Mouse (Mus musculus): ENCODE results near the gene Shroom4. TPM values are rescaled to one million over a fixed set of nuclear protein-coding genes. Genes with fewer than 3 reads are reported as not detected.

Gene Shroom4
- total and polyA plus RNA-seq, 3 experiments = 0.05 TPM; not detected in 2

GRCm38 (mm10) chrX:6654024-6654423 is 254.4 kb downstream of the Shroom4 start:
- TF ChIP-seq GATA1 (IDR thresholded peaks at IDR 0.05; ENCODE audit: borderline replicate concordance, low read length) (no peak), TAL1 (conservative IDR thresholded peaks at IDR 0.05; ENCODE audit: low read depth, low read length) (no peak), GATA2 (IDR thresholded peaks at IDR 0.05; ENCODE audit: borderline replicate concordance, low read depth, low read length) (no peak), CTCF (IDR thresholded peaks at IDR 0.05; ENCODE audit: low read depth, low read length) (no peak), POLR2AphosphoS5 (IDR thresholded peaks at IDR 0.05; ENCODE audit: insufficient replicate concordance, low read depth, low read length) (no peak)
- no peaks in the 10 kb centered on the region for H3K27me3 ChIP-seq (ENCODE audit: insufficient read depth, low read length)
- no peaks in the 10 kb centered on the region for H3K9me3 ChIP-seq (replicated peaks)
- H3K4me3 ChIP-seq (ENCODE audit: low read depth, low read length) = no peak overlapping the region
- H3K4me1 ChIP-seq (ENCODE audit: insufficient read depth, low read depth, low read length) = no peaks in the 10 kb centered on the region
- H3K36me3 ChIP-seq (replicated peaks) = no peaks in the 10 kb centered on the region
- DNase-seq (ENCODE audit: low spot score) (no peak), ATAC-seq (ENCODE audit: extremely low read depth, insufficient number of reproducible peaks, low FRiP score, poor library complexity, severe bottlenecking) (no peak)

GRCm38 (mm10) chrX:6658820-6659324 is 259.2 kb downstream of the Shroom4 start:
- Histone ChIP-seq H3K36me3 (replicated peaks) (no peaks in the 10 kb centered on the region), H3K27me3 (ENCODE audit: insufficient read depth, low read length) (no peaks in the 10 kb centered on the region), H3K4me3 (ENCODE audit: low read depth, low read length) (no peak overlapping the region), H3K9me3 (replicated peaks) (no peaks in the 10 kb centered on the region), H3K4me1 (ENCODE audit: insufficient read depth, low read depth, low read length) (no peaks in the 10 kb centered on the region)
- no peak for DNase-seq (ENCODE audit: low spot score)
- TF ChIP-seq GATA1 (IDR thresholded peaks at IDR 0.05; ENCODE audit: borderline replicate concordance, low read length) = no peak
- no peak for TF ChIP-seq CTCF (IDR thresholded peaks at IDR 0.05; ENCODE audit: low read depth, low read length)
- no peak for TF ChIP-seq POLR2AphosphoS5 (IDR thresholded peaks at IDR 0.05; ENCODE audit: insufficient replicate concordance, low read depth, low read length)
- no peak for TF ChIP-seq GATA2 (IDR thresholded peaks at IDR 0.05; ENCODE audit: borderline replicate concordance, low read depth, low read length)
- no peak for ATAC-seq (ENCODE audit: extremely low read depth, insufficient number of reproducible peaks, low FRiP score, poor library complexity, severe bottlenecking)

Other genes with a start within 250 kb of the Shroom4 start
- not detected in 2 replicates for gene Nudt10, start 226.8 kb upstream of the Shroom4 start, total RNA-seq (2014; fragmentation: Nextera tagmentation)
- not detected in 2 replicates for gene Nudt10, start 226.8 kb upstream of the Shroom4 start, total RNA-seq (2017)
- not detected in 2 replicates for gene Nudt10, start 226.8 kb upstream of the Shroom4 start, polyA plus RNA-seq (2012)
- not detected in 2 replicates for gene Bmp15, start 79.1 kb upstream of the Shroom4 start, total RNA-seq (2014; fragmentation: Nextera tagmentation)
- 0.05 TPM in 1 of 2 replicates, not detected in the other for gene Bmp15, start 79.1 kb upstream of the Shroom4 start, total RNA-seq (2017)
- gene Bmp15, start 79.1 kb upstream of the Shroom4 start, polyA plus RNA-seq (2012) = not detected in 2 replicates

Data from G1E (cell line).